Mouse (Mus musculus): ENCODE measurements at regions not wholly inside any gene's neighbourhood (a gene's known extent, or its start where the extent isn't known, plus 50 kb on each side); places are given as distances from the start of the nearest gene placed in this dataset.

DNA sequence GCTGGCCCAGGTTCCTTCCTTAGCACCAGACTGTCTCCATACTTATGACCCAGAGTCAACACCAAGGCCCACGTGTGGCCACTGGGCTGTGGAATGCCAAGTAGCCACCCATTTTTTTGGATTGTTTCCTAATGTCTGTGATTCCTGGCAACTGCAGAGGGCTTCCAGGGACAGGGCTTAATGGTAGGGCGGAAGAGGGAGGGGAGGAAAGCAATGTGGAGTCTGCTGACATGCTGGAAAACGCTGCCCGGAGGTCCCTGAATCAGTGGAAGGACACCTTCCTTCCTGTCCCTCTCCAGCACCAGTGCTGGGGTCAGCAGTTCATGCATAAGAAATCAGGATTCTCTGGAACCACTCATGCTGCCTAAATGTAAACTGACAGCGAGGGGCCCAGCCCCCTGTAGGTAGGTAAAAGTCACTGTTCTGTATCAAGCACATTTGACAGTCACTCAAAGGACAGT lies 90.8 kb downstream of the Iyd start:
- DNase-seq (ENCODE audit: low read depth, low spot score): no peak
- in situ Hi-C loops (cut with MboI; ENCODE audit: low sequenced_read_pairs in 2 of 2, unreplicated experiment in 2 of 2): no loop called here
- H3K9ac ChIP-seq (ENCODE audit: insufficient read depth, low read depth, low read length, poor library complexity, severe bottlenecking): no peak overlapping the region
- H3K27ac ChIP-seq (ENCODE audit: insufficient read depth, low read depth, low read length, poor library complexity, severe bottlenecking): no peak overlapping the region
- TF ChIP-seq HCFC1 (IDR thresholded peaks at IDR 0.05; ENCODE audit: borderline replicate concordance, insufficient read depth, low read length) (no peak), MAFK (IDR thresholded peaks at IDR 0.05; ENCODE audit: insufficient read depth, low read depth, low read length) (no peak), CHD2 (IDR thresholded peaks at IDR 0.05; ENCODE audit: low read depth, low read length) (no peak), ZC3H11A (IDR thresholded peaks at IDR 0.05; ENCODE audit: borderline replicate concordance, low read depth, low read length) (no peak)
- H3K36me3 ChIP-seq (ENCODE audit: control insufficient read depth, insufficient read depth, low read length, poor library complexity, severe bottlenecking): no peaks in the 10 kb centered on the region
- H3K9me3 ChIP-seq (ENCODE audit: control insufficient read depth, insufficient read depth, low read depth, low read length): no peaks in the 10 kb centered on the region
- peaks cover 0 to 2% of the 10 kb centered on the region in 2 experiments; a peak in 1 of 4 replicates for H3K4me1 ChIP-seq (ENCODE audit: control insufficient read depth in 2 of 2, insufficient read depth in 2 of 2, low read length in 2 of 2, poor library complexity in 1 of 2)
- H3K4me3 ChIP-seq (ENCODE audit: insufficient read depth in 1 of 2, low read depth in 1 of 2, low read length in 2 of 2, poor library complexity in 1 of 2, severe bottlenecking in 1 of 2): no peak overlapping the region

DNA sequence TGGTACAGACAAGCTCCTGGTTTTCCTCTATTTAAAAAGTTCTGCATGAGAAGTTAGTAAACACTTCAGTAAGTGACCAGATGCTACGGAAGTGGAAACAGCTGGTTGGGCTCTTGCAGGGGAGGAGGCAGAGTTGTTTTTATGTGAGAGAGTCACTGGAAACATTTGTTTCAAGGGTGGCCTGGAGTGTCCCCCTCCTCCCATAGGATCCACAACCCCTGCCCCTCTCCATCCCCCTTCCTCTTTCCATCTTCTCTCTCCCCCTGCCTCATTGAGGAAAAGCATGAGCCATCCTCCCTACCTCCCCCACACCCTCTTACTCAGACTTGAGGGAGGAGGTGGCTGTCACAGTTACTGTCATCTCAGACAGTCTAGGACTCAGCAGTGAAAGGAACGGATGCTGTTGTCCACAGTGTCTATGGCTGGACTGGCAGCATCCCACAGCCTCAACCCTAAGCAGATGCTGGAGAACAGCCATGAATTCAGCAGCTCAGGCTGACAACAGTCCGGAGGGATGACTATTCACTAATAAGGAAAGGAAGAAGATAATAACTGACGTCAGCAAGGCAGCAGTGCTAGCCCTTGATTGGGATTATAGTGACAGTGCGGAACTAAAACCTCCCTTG lies 93.9 kb downstream of the Iyd start:
- no peak for TF ChIP-seq MAFK (IDR thresholded peaks at IDR 0.05; ENCODE audit: insufficient read depth, low read depth, low read length)
- TF ChIP-seq ZC3H11A (IDR thresholded peaks at IDR 0.05; ENCODE audit: borderline replicate concordance, low read depth, low read length): no peak
- Histone ChIP-seq H3K4me3 (ENCODE audit: insufficient read depth in 1 of 2, low read depth in 1 of 2, low read length in 2 of 2, poor library complexity in 1 of 2, severe bottlenecking in 1 of 2) (no peak overlapping the region), H3K4me1 (ENCODE audit: control insufficient read depth in 2 of 2, insufficient read depth in 2 of 2, low read length in 2 of 2, poor library complexity in 1 of 2) (peaks cover 0 to 2% of the 10 kb centered on the region in 2 experiments; a peak in 1 of 4 replicates), H3K9me3 (ENCODE audit: control insufficient read depth, insufficient read depth, low read depth, low read length) (no peaks in the 10 kb centered on the region), H3K27ac (ENCODE audit: insufficient read depth, low read depth, low read length, poor library complexity, severe bottlenecking) (no peak overlapping the region), H3K36me3 (ENCODE audit: control insufficient read depth, insufficient read depth, low read length, poor library complexity, severe bottlenecking) (no peaks in the 10 kb centered on the region), H3K9ac (ENCODE audit: insufficient read depth, low read depth, low read length, poor library complexity, severe bottlenecking) (no peak overlapping the region)
- DNase-seq (ENCODE audit: low read depth, low spot score): no peak
- in situ Hi-C loops (cut with MboI; ENCODE audit: low sequenced_read_pairs in 2 of 2, unreplicated experiment in 2 of 2): no loop called here

DNA sequence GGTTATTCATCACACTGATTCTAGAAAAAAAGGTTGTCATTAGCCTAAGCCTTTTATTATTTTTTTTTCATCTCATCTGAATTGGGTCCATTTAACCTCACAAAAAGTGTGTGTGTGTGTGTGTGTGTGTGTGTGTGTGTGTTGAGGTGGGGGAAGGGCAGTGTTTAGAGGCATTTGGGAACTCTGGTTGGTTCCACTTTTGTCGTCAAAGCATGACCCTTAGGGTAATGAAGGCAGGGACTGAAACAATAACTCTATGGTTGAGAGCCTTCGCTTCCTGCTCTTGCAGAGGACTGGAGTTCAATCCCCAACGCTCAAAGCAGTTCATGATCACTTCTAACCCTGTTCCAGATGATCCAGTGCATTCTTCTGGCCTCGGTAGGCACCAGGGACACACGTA lies 96.1 kb upstream of the Plekhg1 start:
- TF ChIP-seq CHD2 (IDR thresholded peaks at IDR 0.05; ENCODE audit: low read depth, low read length): no peak
- no peak for TF ChIP-seq ZNF384 (IDR thresholded peaks at IDR 0.05; ENCODE audit: low read depth, low read length)
- no peak for TF ChIP-seq HCFC1 (IDR thresholded peaks at IDR 0.05; ENCODE audit: borderline replicate concordance, insufficient read depth, low read length)
- TF ChIP-seq MAFK (IDR thresholded peaks at IDR 0.05; ENCODE audit: insufficient read depth, low read depth, low read length): no peak
- TF ChIP-seq ZC3H11A (IDR thresholded peaks at IDR 0.05; ENCODE audit: borderline replicate concordance, low read depth, low read length): no peak
- in situ Hi-C loops (cut with MboI; ENCODE audit: low sequenced_read_pairs in 2 of 2, unreplicated experiment in 2 of 2): no loop called here
- Histone ChIP-seq H3K9me3 (ENCODE audit: control insufficient read depth, insufficient read depth, low read depth, low read length) (no peaks in the 10 kb centered on the region), H3K36me3 (ENCODE audit: control insufficient read depth, insufficient read depth, low read length, poor library complexity, severe bottlenecking) (no peaks in the 10 kb centered on the region), H3K4me1 (ENCODE audit: control insufficient read depth in 2 of 2, insufficient read depth in 2 of 2, low read length in 2 of 2, poor library complexity in 1 of 2) (peaks cover 7 to 8% of the 10 kb centered on the region in 2 experiments), H3K27ac (ENCODE audit: insufficient read depth, low read depth, low read length, poor library complexity, severe bottlenecking) (no peak overlapping the region), H3K9ac (ENCODE audit: insufficient read depth, low read depth, low read length, poor library complexity, severe bottlenecking) (no peak overlapping the region), H3K4me3 (ENCODE audit: insufficient read depth in 1 of 2, low read depth in 1 of 2, low read length in 2 of 2, poor library complexity in 1 of 2, severe bottlenecking in 1 of 2) (no peak overlapping the region)
- DNase-seq (ENCODE audit: low read depth, low spot score): no peak

DNA sequence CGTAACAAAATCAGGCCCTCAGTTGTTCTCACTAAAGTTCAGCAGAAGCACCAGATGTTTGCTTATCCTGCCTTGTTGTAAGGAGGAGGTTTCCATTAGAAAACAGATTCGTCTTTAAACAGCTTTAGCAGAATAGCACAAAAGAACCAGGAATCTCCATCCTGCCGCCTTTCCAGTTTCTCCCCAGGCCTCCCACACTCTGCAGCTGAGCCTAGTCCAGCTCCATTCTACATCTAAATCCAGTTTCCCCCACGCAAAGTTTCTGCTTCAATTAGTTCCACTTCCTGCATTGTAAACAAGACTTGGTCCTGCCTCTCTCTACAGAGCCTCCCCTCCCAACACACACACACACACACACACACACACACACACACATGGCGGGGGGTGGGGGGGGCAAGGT lies 95.1 kb upstream of the Plekhg1 start:
- no peak overlapping the region; the same call in 1 of the 2 replicates for H3K27ac ChIP-seq (ENCODE audit: insufficient read depth, low read depth, low read length, poor library complexity, severe bottlenecking)
- H3K4me1 ChIP-seq (ENCODE audit: control insufficient read depth in 2 of 2, insufficient read depth in 2 of 2, low read length in 2 of 2, poor library complexity in 1 of 2): peaks cover 7 to 8% of the 10 kb centered on the region in 2 experiments
- in situ Hi-C loops (cut with MboI; ENCODE audit: low sequenced_read_pairs in 2 of 2, unreplicated experiment in 2 of 2): no loop called here
- H3K9ac ChIP-seq (ENCODE audit: insufficient read depth, low read depth, low read length, poor library complexity, severe bottlenecking): no peak overlapping the region
- H3K9me3 ChIP-seq (ENCODE audit: control insufficient read depth, insufficient read depth, low read depth, low read length): no peaks in the 10 kb centered on the region
- TF ChIP-seq CHD2 (IDR thresholded peaks at IDR 0.05; ENCODE audit: low read depth, low read length) (no peak), MAFK (IDR thresholded peaks at IDR 0.05; ENCODE audit: insufficient read depth, low read depth, low read length) (no peak), ZNF384 (IDR thresholded peaks at IDR 0.05; ENCODE audit: low read depth, low read length) (no peak), ZC3H11A (IDR thresholded peaks at IDR 0.05; ENCODE audit: borderline replicate concordance, low read depth, low read length) (no peak), HCFC1 (IDR thresholded peaks at IDR 0.05; ENCODE audit: borderline replicate concordance, insufficient read depth, low read length) (no peak)
- H3K4me3 ChIP-seq (ENCODE audit: insufficient read depth in 1 of 2, low read depth in 1 of 2, low read length in 2 of 2, poor library complexity in 1 of 2, severe bottlenecking in 1 of 2): no peak overlapping the region
- H3K36me3 ChIP-seq (ENCODE audit: control insufficient read depth, insufficient read depth, low read length, poor library complexity, severe bottlenecking): no peaks in the 10 kb centered on the region
- DNase-seq (ENCODE audit: low read depth, low spot score): no peak
